Mouse (Mus musculus) neural tube, embryonic 15.5 days (tissue): ENCODE measurements around the gene Tecr. TPM values are rescaled to one million over a fixed set of nuclear protein-coding genes. Genes with fewer than 3 reads are reported as not detected.
A peak's percentile ranks its signal among the peaks of the same experiment; 100 is the strongest.

Experiments used
- ATAC-seq: fragments of 200-750 bp; cut with Nextera tagmentation; 2 replicates; pipeline ENCODE4 v1.8.0; 2017; ENCODE audit warnings: mild to moderate bottlenecking, moderate TSS enrichment, moderate library complexity; ENCODE audit not compliant: low FRiP score
- H3K27ac ChIP-seq: fragments of 300-500 bp; sonication (generic); replicated peaks from 2 replicates; pipeline ENCODE4 v1.5.1; 2015; ENCODE audit warnings: mild to moderate bottlenecking, inconsistent platforms
- H3K27me3 ChIP-seq: fragments of 300-500 bp; sonication (generic); replicated peaks from 2 replicates; pipeline ENCODE4 v1.6.1; 2015; ENCODE audit warnings: inconsistent platforms
- H3K36me3 ChIP-seq: fragments of 300-500 bp; sonication (generic); 2 replicates; pipeline ENCODE4 v1.6.1; 2015; ENCODE audit warnings: inconsistent platforms
- H3K4me1 ChIP-seq: fragments of 300-500 bp; sonication (generic); 2 replicates; pipeline ENCODE4 v1.6.1; 2015; ENCODE audit warnings: inconsistent platforms
- H3K4me2 ChIP-seq: fragments of 300-500 bp; sonication (generic); 2 replicates; pipeline ENCODE4 v1.6.1; 2015; ENCODE audit warnings: inconsistent platforms, mild to moderate bottlenecking, moderate library complexity
- H3K4me3 ChIP-seq: fragments of 300-500 bp; sonication (generic); replicated peaks from 2 replicates; pipeline ENCODE4 v1.5.1; 2015; ENCODE audit warnings: mild to moderate bottlenecking, inconsistent platforms
- H3K9ac ChIP-seq: fragments of 300-500 bp; sonication (generic); replicated peaks from 2 replicates; pipeline ENCODE4 v1.6.1; 2015; ENCODE audit warnings: mild to moderate bottlenecking, inconsistent platforms
- H3K9me3 ChIP-seq: fragments of 300-500 bp; sonication (generic); replicated peaks from 2 replicates; pipeline ENCODE4 v1.6.1; 2016; ENCODE audit warnings: inconsistent platforms
- WGBS: fragments of 180-500 bp; shearing (Covaris S2); methylation state at CpG from one replicate; pipeline ENCODE4 v1.1.7; 2015; ENCODE audit warnings: mixed read lengths; 5-methylcytosine and 5-hydroxymethylcytosine counted together
- polyA plus RNA-seq: library from polyadenylated mRNA; unstranded; fragments of >200 nt; fragmentation: Nextera tagmentation; extraction: Ambion mirVana; gene quantifications from 2 replicates; pipeline ENCODE4 v1.2.1, GENCODE M21; 2015

Gene Tecr
- 1,464 and 1,650 TPM in 2 replicates for polyA plus RNA-seq

GRCm38 (mm10) chr8:83607661-83608397, at the start of gene Tecr, which contains the start of gene Dnajb1:
Gene Tecr, minus strand, starts transcription at chr8:83607971.
Gene Dnajb1, plus strand, starts transcription at chr8:83608193.
- no peaks in the 10 kb centered on the region for H3K9me3 ChIP-seq
- peak within 1 kb of the TSS; percentile 71 for H3K9ac ChIP-seq
- H3K36me3 ChIP-seq: peaks cover 30% of the 10 kb centered on the region
- peak within 1 kb of the TSS; percentile 78 for H3K4me3 ChIP-seq
- peak within 1 kb of the TSS; percentile 97 for H3K27ac ChIP-seq
- under 1% methylated on average over 65 of the region's 69 CpGs for WGBS
- peak within 1 kb of the TSS; percentile 83 for H3K4me2 ChIP-seq
- H3K27me3 ChIP-seq: no peaks in the 10 kb centered on the region
- H3K4me1 ChIP-seq: peaks cover 31% of the 10 kb centered on the region
- peak; percentile 97 for ATAC-seq

DNA sequence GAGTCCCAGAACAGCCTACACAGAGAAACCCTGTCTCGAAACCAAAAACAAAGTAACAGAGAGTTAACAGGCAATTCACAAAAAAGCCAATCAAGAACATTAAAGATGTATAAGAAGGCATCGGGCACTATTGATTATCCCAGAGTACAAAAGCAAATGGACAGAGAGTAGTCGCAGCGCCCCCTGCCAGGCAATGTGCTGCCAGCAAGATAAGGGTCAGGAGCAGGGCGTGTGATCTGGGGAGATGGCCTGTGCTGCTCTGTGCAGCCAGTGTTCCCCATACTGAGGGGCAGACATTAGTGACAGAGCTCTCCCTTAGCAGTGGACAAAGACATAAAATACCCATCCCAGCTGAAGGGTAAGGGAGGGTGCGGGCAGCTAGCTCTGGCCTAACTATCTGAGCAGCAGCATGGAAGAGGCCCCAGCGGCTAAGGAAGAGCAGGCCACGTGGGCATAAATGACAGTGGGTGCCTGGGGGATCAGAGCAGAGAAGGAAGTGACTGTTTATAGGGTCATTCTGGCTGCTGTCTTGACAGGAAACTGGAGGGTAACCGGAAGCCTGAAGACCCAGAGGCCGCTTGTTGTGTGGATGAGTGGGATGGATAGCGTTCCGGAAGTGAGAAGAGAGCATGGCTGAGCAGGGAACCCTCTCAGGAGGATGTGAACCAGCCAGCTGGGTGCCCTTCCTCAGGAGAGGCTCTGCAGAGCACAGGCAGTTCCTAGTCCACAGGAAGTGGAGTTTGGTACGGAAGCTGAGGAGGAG, 48.9 kb upstream of the Tecr start:
- no peak for ATAC-seq
- no peaks in the 10 kb centered on the region for H3K9me3 ChIP-seq
- H3K4me2 ChIP-seq: no peak overlapping the region
- WGBS: 86% methylated on average over 13 of the region's 13 CpGs
- no peaks in the 10 kb centered on the region for H3K36me3 ChIP-seq
- H3K4me3 ChIP-seq: no peak overlapping the region
- H3K27me3 ChIP-seq: no peaks in the 10 kb centered on the region
- no peak overlapping the region for H3K9ac ChIP-seq
- H3K4me1 ChIP-seq: peaks cover 45% of the 10 kb centered on the region
- H3K27ac ChIP-seq: no peak overlapping the region

GRCm38 (mm10) chr8:83656043-83656442, 48.3 kb upstream of the Tecr start:
- Histone ChIP-seq H3K4me3 (no peak overlapping the region), H3K27me3 (no peaks in the 10 kb centered on the region), H3K9me3 (no peaks in the 10 kb centered on the region), H3K4me2 (no peak overlapping the region), H3K9ac (no peak overlapping the region), H3K27ac (no peak overlapping the region), H3K36me3 (no peaks in the 10 kb centered on the region), H3K4me1 (peaks cover 40% of the 10 kb centered on the region)
- WGBS: 93% methylated on average over 9 of the region's 9 CpGs
- no peak for ATAC-seq

GRCm38 (mm10) chr8:83654725-83655124, 47.0 kb upstream of the Tecr start:
- no peak overlapping the region for H3K4me3 ChIP-seq
- H3K27me3 ChIP-seq: no peaks in the 10 kb centered on the region
- H3K9ac ChIP-seq: no peak overlapping the region
- ATAC-seq: no peak
- 94% methylated on average over 6 of the region's 6 CpGs for WGBS
- H3K4me2 ChIP-seq: no peak overlapping the region
- peaks cover 27% of the 10 kb centered on the region for H3K4me1 ChIP-seq
- H3K36me3 ChIP-seq: no peaks in the 10 kb centered on the region
- no peak overlapping the region for H3K27ac ChIP-seq
- H3K9me3 ChIP-seq: no peaks in the 10 kb centered on the region

GRCm38 (mm10) chr8:83653662-83654017, 45.9 kb upstream of the Tecr start:
- peaks cover 26% of the 10 kb centered on the region for H3K4me1 ChIP-seq
- H3K27ac ChIP-seq: peak overlapping the region; percentile 75
- H3K4me3 ChIP-seq: peak overlapping the region; percentile 80
- peak overlapping the region; percentile 91 for H3K4me2 ChIP-seq
- no peaks in the 10 kb centered on the region for H3K9me3 ChIP-seq
- WGBS: 54% methylated on average over 10 of the region's 10 CpGs
- H3K9ac ChIP-seq: peak overlapping the region; percentile 73
- no peaks in the 10 kb centered on the region for H3K36me3 ChIP-seq
- ATAC-seq: no peak
- no peaks in the 10 kb centered on the region for H3K27me3 ChIP-seq

DNA sequence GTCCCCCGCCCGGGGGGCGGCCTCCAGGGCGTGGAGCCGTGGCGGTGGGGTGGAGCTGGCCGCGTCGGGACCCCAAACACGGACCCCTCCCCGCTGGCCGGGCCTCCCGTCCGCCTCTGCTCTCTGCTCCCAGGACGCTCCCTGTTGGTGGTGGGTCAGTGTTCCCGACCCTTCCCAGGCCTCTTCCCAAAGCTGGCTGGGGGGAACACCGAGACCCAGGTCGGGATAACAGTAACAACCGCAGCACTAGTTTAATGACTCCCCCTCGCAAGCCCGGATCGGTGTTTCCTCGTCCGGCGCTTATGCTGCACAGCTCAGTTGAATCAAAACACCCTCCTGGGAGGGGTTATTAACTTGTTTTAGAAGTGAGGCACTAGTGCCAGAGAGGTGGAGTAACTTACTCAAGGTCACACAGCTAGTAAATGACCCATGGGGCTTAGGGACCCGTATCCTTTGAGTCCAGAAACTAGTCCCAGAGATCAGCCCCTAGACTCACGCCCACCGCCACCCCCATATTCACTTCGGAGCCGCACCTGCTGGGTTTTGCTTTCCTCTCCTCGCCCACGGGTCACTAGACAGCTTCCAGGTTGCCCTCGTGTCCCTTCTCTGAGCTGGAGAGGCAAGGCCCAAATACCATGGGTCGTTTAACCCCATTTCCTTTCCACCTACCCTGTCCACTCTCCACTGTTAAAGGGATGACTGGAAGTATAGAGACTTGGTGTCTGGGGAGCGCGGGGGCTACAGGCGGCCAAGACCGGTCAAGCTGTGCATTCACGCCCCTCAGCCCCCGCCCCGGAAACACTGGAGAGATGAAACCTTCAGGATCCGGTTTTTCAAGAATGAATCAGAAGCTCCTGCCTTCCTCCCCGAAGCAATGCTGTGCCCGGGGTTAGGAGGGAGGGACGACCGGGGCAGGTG, 45.2 kb upstream of the Tecr start:
- no peaks in the 10 kb centered on the region for H3K9me3 ChIP-seq
- H3K27me3 ChIP-seq: no peaks in the 10 kb centered on the region
- no peak; the same call in none of the 2 replicates for ATAC-seq
- H3K4me3 ChIP-seq: peak overlapping the region; percentile 80
- H3K9ac ChIP-seq: peak overlapping the region; percentile 73
- peak overlapping the region; percentile 91 for H3K4me2 ChIP-seq
- peak overlapping the region; percentile 75 for H3K27ac ChIP-seq
- no peaks in the 10 kb centered on the region for H3K36me3 ChIP-seq
- H3K4me1 ChIP-seq: peaks cover 26% of the 10 kb centered on the region
- 2% methylated on average over 41 of the region's 46 CpGs for WGBS

DNA sequence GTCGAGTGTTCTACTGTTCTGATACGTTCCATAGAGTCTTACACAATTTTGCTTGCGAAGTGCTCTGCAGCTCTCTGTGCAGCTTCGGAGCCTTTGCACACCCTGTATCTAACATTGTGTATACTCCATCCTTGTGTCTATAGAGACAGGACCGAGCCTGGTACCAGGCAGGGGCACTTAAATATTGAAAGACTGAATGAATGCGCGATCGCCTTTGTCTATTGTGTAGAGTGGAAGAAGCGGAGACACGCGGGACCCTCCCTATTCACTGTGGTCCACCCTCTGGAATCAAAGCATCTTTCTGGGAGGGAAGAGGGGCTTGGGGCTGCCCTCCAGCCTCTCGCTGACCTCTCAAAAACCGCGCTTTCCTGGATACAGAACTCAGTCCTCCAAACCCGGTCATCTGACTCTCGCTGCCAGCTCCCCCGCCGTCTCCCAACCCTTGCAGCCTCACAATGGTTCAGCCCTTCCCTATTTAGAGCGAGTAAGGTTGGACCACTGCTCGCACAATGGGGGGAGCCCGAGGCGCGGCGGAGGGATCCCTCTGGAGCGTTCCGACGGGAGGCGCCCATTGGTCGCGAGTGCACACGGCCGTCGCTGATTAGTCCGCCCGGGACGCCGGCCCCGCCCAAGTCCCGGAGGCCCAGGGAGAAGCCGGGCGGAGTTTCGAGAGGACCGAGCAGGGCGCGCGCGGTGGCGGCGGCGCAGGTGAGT, 44.4 kb upstream of the Tecr start, which contains the start of gene Gipc1:
Gene Gipc1 (plus strand): TSS at position 648 of the 714 bp plus-strand sequence.
- peak; percentile 96 for ATAC-seq
- 4% methylated on average over 48 of the region's 50 CpGs for WGBS
- peaks cover 26% of the 10 kb centered on the region for H3K4me1 ChIP-seq
- H3K9me3 ChIP-seq: no peaks in the 10 kb centered on the region
- peak within 1 kb of the TSS; percentile 85 for H3K27ac ChIP-seq
- H3K9ac ChIP-seq: peak within 1 kb of the TSS; percentile 73
- no peaks in the 10 kb centered on the region for H3K27me3 ChIP-seq
- H3K4me3 ChIP-seq: peak within 1 kb of the TSS; percentile 80
- peak within 1 kb of the TSS; percentile 91 for H3K4me2 ChIP-seq
- H3K36me3 ChIP-seq: no peaks in the 10 kb centered on the region

- no peak overlapping the region for H3K4me3 ChIP-seq
- no peak overlapping the region for H3K9ac ChIP-seq
- no peak for ATAC-seq
- WGBS: 95% methylated on average over 6 of the region's 6 CpGs
- peaks cover 19% of the 10 kb centered on the region for H3K4me1 ChIP-seq
- no peaks in the 10 kb centered on the region for H3K27me3 ChIP-seq
- H3K4me2 ChIP-seq: no peak overlapping the region
- no peaks in the 10 kb centered on the region for H3K36me3 ChIP-seq
- no peak overlapping the region for H3K27ac ChIP-seq
- no peaks in the 10 kb centered on the region for H3K9me3 ChIP-seq
These were observed 41.9 kb upstream of the Tecr start for GRCm38 (mm10) chr8:83649699-83650098.

DNA sequence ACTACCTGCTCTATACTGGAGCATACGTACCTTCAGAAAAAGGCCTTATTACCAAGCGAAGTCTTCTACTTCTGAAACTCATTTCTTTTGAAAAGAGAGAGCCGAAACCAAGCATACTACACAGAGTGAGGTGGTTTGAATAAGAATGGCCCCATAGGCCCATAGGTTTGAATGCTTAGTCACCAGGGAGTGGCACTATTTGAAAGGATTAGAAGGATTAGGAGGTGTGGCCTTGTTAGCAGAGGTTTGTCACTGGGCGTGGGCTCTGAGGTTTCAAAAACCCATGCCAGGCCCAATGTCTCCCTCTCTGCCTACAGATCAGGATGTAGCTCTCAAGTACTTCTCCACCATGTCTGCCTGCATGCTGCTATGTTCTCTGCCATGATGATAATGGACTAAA, 40.3 kb upstream of the Tecr start:
- WGBS: 94% methylated on average over 4 of the region's 4 CpGs
- no peak for ATAC-seq
- Histone ChIP-seq H3K27ac (no peak overlapping the region), H3K4me1 (peaks cover 6% of the 10 kb centered on the region), H3K27me3 (no peaks in the 10 kb centered on the region), H3K36me3 (no peaks in the 10 kb centered on the region), H3K4me2 (no peak overlapping the region), H3K4me3 (no peak overlapping the region), H3K9ac (no peak overlapping the region), H3K9me3 (no peaks in the 10 kb centered on the region)

GRCm38 (mm10) chr8:83647511-83647910, 39.7 kb upstream of the Tecr start:
- Histone ChIP-seq H3K27me3 (no peaks in the 10 kb centered on the region), H3K27ac (no peak overlapping the region), H3K4me2 (no peak overlapping the region), H3K9me3 (no peaks in the 10 kb centered on the region), H3K4me3 (no peak overlapping the region), H3K9ac (no peak overlapping the region), H3K4me1 (peaks cover 4% of the 10 kb centered on the region; the same call in 1 of the 2 replicates), H3K36me3 (no peaks in the 10 kb centered on the region)
- no peak for ATAC-seq
- WGBS: 96% methylated on average over 11 of the region's 11 CpGs

- H3K36me3 ChIP-seq: no peaks in the 10 kb centered on the region
- H3K27ac ChIP-seq: no peak overlapping the region
- 75% methylated on average over 5 of the region's 5 CpGs for WGBS
- no peaks in the 10 kb centered on the region for H3K27me3 ChIP-seq
- H3K9ac ChIP-seq: no peak overlapping the region
- H3K4me2 ChIP-seq: no peak overlapping the region
- ATAC-seq: no peak
- H3K9me3 ChIP-seq: no peaks in the 10 kb centered on the region
- H3K4me3 ChIP-seq: no peak overlapping the region
- no peaks in the 10 kb centered on the region for H3K4me1 ChIP-seq
These were observed 31.9 kb upstream of the Tecr start for GRCm38 (mm10) chr8:83639649-83640048.
